Mouse (Mus musculus) 3T3-L1 (cell line): Measurements from ENCODE around the gene Mavs.

Experiments used
- DNase-seq: peaks from one replicate; pipeline ENCODE4 v3.0.0-alpha.2; 2015; ENCODE audit warnings: low read depth, low spot score

Mavs gene

GRCm38 (mm10) chr2:131233307-131234126 is at the start of gene Mavs:
Mavs (plus strand) TSS chr2:131234063.
- peak; percentile 99 for DNase-seq

DNA sequence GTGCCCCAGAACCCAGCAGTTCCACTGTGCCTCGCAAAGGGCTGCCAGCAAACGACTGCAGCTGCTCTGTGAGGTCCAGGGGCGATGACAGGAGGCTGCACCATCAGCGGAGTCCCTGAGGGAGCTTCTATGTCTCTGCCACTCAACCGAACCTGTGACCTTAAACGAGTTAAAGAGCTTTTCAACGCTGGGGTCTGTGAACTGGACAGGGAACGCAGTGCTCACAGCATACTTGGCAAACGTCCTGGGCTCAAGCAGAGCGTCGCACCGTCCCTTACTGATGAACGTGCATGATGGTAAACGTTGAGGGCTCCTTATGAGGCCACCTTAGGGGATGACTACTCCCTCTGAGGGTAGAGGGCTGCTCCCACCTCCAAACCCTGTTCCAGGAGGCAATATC is 47.5 kb upstream of the Mavs start:
- no peak for DNase-seq

- DNase-seq = peak; percentile 92
These were observed 46.9 kb upstream of the Mavs start, which contains the start of the genes Cdc25b and Spef1 for GRCm38 (mm10) chr2:131186771-131187601. Cdc25b (plus strand) TSS chr2:131186949. Spef1 (minus strand) TSS chr2:131187282.

- no peak for DNase-seq
These were observed 46.3 kb upstream of the Mavs start for GRCm38 (mm10) chr2:131187602-131187922.

GRCm38 (mm10) chr2:131188311-131188710 is 45.6 kb upstream of the Mavs start:
- DNase-seq = no peak

GRCm38 (mm10) chr2:131189521-131190309 is 44.1 kb upstream of the Mavs start:
- DNase-seq = no peak

DNA sequence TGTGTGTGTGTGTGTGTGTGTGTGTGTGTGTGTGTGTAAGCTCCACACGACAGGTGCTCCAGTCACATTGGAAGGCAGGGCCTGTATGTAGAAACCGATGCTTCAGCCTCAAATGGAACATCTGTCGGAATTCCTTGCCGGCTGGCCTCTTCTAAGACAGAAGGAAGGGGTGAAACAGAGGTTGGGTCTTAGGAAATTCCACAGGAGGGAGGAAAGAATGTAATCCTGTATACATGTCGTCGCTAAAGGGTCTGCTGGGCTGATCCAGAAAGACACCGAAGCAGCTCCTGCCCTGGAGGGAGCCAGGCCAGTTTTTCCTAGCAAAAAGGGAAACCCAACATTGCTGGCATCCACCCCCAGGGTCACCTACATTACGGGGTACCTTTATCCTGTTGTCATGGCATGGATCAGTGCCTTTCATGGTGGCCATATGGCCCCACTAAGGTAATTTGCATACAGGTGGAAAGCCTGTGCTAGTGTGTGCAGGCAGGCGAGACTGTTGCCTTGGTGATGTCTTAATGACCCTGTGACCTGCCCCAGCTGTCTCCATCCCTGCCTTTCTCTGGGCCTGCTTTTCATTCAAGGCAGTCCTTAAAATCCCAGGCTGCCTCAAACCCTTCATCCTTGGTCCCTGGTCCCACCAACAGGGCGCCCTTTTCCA is 43.4 kb upstream of the Mavs start:
- DNase-seq = no peak

DNA sequence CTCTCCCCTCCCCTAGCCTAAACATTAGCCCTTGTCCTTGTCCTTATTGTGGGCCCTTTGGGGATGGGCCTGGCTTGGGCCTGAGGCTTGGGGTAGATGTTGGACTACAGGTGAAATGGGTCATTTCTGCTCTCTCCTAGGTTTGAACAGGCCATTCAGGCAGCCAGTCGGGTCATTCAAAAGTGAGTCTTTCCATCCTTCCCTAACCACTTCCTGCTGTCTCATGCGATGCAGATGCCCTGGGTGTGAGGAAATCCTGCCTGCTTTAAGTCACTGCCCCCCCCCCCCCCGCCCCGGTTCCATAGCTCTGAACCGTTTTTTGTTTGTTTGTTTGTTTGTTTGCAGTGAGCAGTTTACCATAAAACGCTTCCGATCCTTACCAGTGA is 42.9 kb upstream of the Mavs start:
- DNase-seq = no peak

GRCm38 (mm10) chr2:131196606-131197316 is 37.1 kb upstream of the Mavs start:
- no peak for DNase-seq

DNA sequence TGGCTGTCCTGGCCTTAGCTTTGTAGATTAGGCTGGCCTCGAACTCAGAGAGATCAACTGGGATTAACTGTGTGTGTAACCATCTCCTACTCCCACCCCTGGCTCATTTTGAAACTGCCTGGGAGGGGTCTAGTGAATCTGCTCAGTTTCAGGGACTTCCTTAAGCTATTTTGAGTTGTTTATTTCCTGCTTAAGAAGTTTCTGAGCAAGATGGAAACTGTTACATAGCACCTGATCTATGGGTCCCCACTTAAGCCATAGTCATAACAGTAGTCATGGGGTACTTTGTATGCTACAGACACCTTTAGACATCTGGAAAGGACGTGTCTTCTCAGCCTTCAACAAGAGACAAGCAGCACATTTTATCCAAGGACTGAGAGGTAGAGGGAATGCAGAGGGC is 33.2 kb upstream of the Mavs start:
- DNase-seq = no peak

DNA sequence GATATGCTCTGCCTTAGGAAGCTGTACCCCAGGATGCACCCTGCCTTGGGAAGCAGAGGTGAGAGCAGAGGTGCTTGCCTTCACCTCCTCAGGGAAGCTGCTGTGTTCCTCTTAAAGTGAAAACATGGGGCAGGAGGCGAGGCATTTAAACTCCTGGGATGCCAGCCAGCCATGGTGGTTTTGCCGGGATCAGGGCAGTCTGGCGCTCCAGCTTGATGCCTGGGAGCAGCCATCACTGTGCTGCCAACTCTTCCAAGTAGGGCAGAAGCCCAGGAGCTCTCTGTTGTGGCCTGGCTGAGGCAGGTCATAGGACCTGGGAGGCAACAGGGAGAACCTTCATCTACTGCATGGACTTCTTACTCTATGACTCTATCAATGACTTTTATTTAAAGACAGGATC is 32.6 kb upstream of the Mavs start:
- DNase-seq = peak; percentile 43

DNA sequence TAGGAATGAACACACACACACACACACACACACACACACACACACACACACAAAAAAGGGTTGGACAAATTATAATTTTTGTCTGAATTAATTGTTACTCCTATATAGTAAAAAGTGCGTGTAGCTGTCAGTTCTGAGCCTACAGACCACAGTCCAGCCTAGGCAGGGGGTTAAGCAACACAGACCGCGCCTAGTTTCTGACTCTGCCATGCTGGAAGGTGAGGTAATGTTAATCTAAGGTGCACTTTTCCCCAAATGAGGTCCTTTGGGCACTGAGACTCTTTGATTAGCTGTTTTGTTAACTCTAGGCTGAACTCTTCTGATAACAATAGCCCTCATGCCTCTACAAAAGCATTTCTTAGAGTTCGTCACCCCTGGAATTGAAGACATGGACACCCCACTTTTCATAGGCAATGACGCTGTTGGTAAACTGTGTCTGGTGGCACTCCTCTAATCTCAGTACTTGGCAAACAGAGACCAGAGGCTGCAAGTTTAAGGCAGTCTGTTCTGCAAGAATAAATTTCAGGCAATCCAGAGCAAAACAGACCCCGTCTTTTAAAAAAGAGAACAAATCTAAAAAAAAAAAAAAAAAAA is 29.9 kb upstream of the Mavs start:
- peak; percentile 64 for DNase-seq

- peak; percentile 100 for DNase-seq
These were observed 29.4 kb upstream of the Mavs start for GRCm38 (mm10) chr2:131204410-131204981.

GRCm38 (mm10) chr2:131205521-131206182 is 28.2 kb upstream of the Mavs start:
- no peak for DNase-seq

DNA sequence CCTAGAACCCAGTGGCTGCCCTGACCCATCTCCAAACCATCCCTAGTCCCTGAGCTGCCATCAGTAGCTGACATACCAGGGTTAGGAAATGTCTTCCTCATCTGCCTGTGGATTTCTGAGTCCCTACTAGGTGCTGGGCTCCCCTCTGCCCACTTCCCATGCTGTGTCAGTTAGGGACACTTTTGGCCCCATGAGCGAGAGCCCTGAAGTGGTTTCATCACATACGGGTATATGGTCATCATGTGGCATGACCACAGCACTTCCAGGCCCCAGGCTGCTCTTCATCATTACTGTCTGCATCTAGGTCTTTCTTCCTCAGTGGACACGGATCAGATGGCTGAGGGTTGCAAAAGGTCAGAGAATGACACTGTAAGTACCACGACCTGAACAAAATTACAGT is 27.1 kb upstream of the Mavs start, which contains the start of gene Ap5s1:
TSS of gene Ap5s1 (plus strand) at position 301 of the 400 bp plus-strand sequence.
- no peak for DNase-seq

- DNase-seq = peak; percentile 82
These were observed 25.5 kb upstream of the Mavs start for GRCm38 (mm10) chr2:131208356-131208755.

GRCm38 (mm10) chr2:131209125-131209795 is 24.6 kb upstream of the Mavs start:
- no peak for DNase-seq

DNA sequence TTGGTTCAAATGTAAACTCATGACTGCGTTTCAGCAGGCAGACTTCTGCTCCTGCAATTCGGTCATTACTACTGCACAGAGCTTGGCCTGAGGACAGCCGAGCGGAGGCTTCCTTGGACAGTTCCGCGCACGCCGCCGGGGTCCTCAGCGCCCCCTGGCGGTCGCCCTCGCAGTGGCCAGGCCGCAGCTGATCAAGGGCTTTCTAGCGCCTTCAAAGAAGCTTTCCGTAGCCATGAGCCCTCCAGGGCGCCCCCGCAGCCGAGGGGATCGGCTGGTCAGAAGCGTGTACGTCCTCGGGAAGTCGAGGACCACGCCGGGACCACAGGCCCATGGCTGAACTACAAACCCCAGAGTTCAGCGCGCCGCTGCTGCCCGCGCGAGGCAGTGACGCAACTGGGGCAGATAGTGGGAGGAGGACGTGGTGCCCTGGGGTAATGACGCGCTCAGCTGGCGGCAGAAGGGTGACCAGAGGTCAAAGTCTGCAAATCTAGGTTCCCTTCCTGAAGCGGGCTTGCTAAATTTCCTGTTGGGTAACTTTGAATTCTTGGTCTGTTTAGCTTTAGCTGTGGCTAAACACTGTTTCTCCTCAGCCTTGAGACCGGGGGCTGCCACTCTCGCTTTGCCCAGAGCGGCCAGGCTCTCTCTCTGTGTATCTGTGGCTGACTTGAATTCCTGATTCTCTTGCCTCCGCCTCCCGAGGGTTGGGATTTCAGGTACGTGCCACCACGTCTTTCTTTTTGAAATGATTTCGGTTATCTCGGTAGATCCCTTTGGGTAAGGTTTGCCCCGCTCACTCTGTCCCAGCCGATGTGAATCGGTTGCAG is 23.7 kb upstream of the Mavs start:
- peak; percentile 96 for DNase-seq
